Mouse (Mus musculus) hindlimb bud, embryonic 11.5 days (tissue): ENCODE data around the gene Aqr.

Source experiments
- DNase-seq: peaks from one replicate; pipeline ENCODE4 v3.0.0-alpha.2; 2012; ENCODE audit warnings: low read depth, low spot score; ENCODE audit errors: extremely low spot score

The Aqr gene

GRCm38 (mm10) chr2:114066226-114066625 lies 120.6 kb downstream of the Aqr start:
- no peak for DNase-seq

- DNase-seq: no peak
These were observed 122.8 kb downstream of the Aqr start for GRCm38 (mm10) chr2:114064004-114064403.

DNA sequence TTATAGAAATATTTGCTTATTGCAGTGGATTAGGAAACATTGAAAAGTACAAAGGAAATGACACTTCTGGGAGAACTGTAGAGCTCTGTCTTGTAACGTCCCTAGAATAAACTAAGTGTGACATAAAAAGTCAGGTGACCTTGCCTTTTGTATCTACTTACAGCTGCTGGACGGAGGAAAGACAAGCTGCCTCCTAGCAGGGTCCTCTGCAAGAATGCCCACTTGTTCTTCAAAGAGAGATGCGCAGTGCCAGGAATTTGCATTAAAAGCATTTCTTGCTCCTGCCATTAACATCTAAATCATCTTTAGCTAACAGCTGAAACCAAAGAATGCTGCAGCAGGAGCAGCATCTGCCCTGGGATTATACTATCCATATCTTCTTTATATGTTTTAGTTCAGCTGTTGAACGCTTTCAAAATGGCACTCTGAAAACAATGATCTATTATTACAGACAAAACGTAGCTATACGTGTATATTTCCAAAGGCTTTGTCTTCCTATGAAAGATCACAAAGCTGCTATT lies 126.7 kb downstream of the Aqr start:
- DNase-seq: no peak

- no peak for DNase-seq
These were observed 127.2 kb downstream of the Aqr start for GRCm38 (mm10) chr2:114059608-114060007.

DNA sequence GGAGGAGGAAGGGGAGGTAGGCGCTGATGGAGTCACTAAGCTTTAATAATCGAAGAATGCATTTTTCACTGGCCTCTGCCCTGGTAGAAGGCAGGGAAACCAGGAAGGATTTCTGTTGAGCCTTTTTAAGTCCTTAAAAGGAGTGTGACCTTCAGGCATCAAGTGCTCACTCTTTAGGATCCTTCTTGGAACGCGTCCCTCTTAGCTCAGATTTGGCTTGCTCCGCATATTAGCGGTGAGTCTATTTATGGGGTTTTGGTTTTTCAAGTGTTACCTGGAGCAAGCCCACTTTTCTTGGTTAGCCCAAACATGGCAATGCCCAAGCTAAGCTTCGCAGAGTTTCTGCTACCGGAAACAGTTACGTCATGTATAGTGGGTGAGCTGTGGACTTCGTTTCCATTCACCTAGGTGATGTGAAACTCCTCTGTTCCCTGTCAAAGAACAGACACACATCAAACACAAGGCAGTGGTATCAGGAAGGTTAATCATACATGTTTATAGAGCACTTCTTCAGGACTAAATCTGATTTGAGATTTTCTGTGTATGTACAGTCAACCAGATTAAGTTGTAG lies 128.5 kb downstream of the Aqr start:
- no peak for DNase-seq

DNA sequence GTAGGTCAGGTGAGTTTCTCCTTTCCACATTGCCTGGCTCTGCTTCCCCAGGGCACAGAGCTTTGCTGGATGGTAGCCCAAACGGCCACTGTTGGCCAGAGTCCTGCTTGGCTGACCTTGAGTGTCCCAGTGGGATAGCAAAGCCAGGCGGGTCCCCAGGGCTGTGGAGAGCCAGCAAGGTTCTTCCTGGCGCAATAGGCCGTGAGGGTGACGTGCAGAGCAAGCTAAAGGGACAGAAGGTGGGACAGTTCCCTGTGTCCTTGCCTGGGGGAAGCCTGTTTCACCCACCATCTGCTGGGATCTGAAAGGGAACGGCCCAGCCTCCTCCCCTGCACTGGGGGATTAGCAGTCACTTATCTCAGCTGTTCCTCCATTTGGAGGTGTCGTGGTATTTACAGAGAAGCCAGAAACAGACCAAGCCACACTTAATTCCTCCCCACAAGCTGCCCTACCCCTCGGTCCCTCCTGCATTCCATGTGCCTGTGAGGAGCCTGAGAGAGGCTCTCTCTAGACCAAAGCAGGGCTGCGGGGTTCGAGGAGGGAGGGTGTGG lies 129.4 kb downstream of the Aqr start:
- no peak for DNase-seq

DNA sequence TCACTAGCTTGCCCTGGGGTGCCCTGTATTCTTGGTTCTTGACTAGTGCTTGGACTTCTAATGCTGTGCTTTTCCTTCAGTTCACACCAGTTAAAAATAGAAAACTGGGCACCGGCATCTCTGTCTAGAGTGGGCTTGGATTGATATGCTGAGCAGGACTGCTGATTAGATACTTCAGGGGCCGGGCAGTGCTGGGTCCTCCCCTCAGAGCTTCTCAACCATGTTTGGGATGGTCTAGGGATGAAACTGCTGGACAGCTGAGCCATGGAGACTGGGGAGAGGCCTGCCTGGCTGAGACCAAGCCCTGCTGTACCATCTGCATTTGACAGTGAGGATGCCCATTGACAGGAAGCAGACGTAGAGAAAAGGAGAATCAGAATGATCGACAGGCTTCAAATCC lies 132.7 kb downstream of the Aqr start:
- no peak for DNase-seq

GRCm38 (mm10) chr2:114052696-114053598 lies 133.9 kb downstream of the Aqr start, which contains the start of gene Actc1:
Gene Actc1, minus strand, starts transcription at chr2:114053548.
- DNase-seq: no peak

DNA sequence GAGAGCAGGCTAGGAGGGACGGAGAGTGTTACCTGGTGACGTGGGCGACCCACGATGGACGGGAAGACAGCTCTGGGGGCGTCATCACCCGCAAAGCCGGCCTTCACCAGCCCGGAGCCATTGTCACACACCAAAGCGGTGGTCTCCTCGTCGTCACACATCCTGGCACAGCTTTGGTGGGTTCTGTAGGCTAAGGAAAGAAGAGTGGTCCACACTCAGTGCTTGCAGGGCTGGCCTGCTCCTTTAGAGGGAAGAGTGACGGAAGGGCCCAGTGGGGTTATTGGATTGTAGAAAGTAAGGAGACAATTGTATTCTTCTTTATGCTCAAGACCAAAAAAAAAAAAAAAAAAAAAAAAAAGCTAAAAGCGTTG lies 135.0 kb downstream of the Aqr start:
- no peak for DNase-seq
